Mouse (Mus musculus): ENCODE results near the gene Dnajb7. TPM values are rescaled to one million over a fixed set of nuclear protein-coding genes. Genes with fewer than 3 reads are reported as not detected.

The Dnajb7 gene
- total RNA-seq (2021) = not detected
- long read RNA-seq, experiment 1 = 0 reads
- long read RNA-seq, experiment 2 = 0 reads

GRCm38 (mm10) chr15:81408199-81408598 is at the start of gene Dnajb7:
Gene Dnajb7, minus strand, starts transcription at chr15:81408299.
- DNase-seq = no peak

- peak; percentile 79 for DNase-seq
Observed at GRCm38 (mm10) chr15:81448463-81448862, 40.4 kb upstream of the Dnajb7 start.

GRCm38 (mm10) chr15:81439236-81439635 is 31.1 kb upstream of the Dnajb7 start:
- peak; percentile 30 for DNase-seq

- no peak for DNase-seq
Observed at GRCm38 (mm10) chr15:81438345-81438744, 30.2 kb upstream of the Dnajb7 start.

GRCm38 (mm10) chr15:81431195-81431594 is 23.1 kb upstream of the Dnajb7 start:
- DNase-seq = no peak

- DNase-seq = no peak
Observed at GRCm38 (mm10) chr15:81427947-81428346, 19.8 kb upstream of the Dnajb7 start.

- no peak for DNase-seq
Observed at GRCm38 (mm10) chr15:81425311-81425710, 17.2 kb upstream of the Dnajb7 start.

- no peak for DNase-seq
Observed at GRCm38 (mm10) chr15:81422156-81422681, 14.1 kb upstream of the Dnajb7 start.

GRCm38 (mm10) chr15:81421454-81421853 is 13.4 kb upstream of the Dnajb7 start:
- no peak for DNase-seq

GRCm38 (mm10) chr15:81418065-81418464 is 10.0 kb upstream of the Dnajb7 start:
- DNase-seq = no peak

- DNase-seq = peak; percentile 78
Observed at GRCm38 (mm10) chr15:81416763-81417310, 8.7 kb upstream of the Dnajb7 start.

- no peak for DNase-seq
Observed at GRCm38 (mm10) chr15:81405008-81405407, 3.1 kb downstream of the Dnajb7 start.

- DNase-seq = peak; percentile 99
Observed at GRCm38 (mm10) chr15:81399638-81400315, 8.3 kb downstream of the Dnajb7 start, which contains the start of the genes St13 and Xpnpep3. Gene St13, minus strand, starts transcription at chr15:81400077. Gene Xpnpep3, plus strand, starts transcription at chr15:81400138.

GRCm38 (mm10) chr15:81399297-81399637 is 8.8 kb downstream of the Dnajb7 start:
- no peak for DNase-seq

GRCm38 (mm10) chr15:81398189-81398588 is 9.9 kb downstream of the Dnajb7 start:
- DNase-seq = no peak

- DNase-seq = no peak
Observed at GRCm38 (mm10) chr15:81394211-81394915, 13.7 kb downstream of the Dnajb7 start.

GRCm38 (mm10) chr15:81392997-81393396 is 15.1 kb downstream of the Dnajb7 start:
- no peak for DNase-seq

GRCm38 (mm10) chr15:81386327-81386726 is 21.8 kb downstream of the Dnajb7 start:
- DNase-seq = no peak

- DNase-seq = no peak
Observed at GRCm38 (mm10) chr15:81378845-81379244, 29.3 kb downstream of the Dnajb7 start.

GRCm38 (mm10) chr15:81374621-81375020 is 33.5 kb downstream of the Dnajb7 start:
- no peak for DNase-seq

- DNase-seq = no peak
Observed at GRCm38 (mm10) chr15:81370356-81370755, 37.7 kb downstream of the Dnajb7 start.

- DNase-seq = no peak
Observed at GRCm38 (mm10) chr15:81368601-81369000, 39.5 kb downstream of the Dnajb7 start.

- DNase-seq = no peak
Observed at GRCm38 (mm10) chr15:81366241-81366640, 41.9 kb downstream of the Dnajb7 start.

Measured in adrenal gland, postnatal 10 days (tissue).